ENCODE assay signal across 13 mouse cellular contexts in the genomic region with DNA sequence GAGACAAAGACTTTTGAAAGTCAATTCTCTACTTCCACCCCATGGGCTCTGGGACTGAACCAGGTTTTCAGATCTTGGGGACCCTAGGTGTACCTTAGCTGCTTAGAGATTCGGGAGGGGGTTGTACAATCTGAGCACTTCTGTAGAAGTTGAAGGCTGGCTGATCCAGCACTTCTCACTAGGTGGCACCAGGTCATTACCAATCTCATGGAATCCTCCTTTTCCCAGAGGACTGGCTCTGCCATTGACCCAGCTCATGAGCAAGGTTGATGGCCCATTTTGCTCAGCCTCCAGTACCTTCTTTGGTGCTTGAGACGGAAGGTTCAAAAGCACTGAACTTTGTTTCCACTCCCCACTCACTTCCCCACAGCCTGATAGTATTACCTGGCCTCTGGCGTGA. TPM values are rescaled to one million over a fixed set of nuclear protein-coding genes. Genes with fewer than 3 reads are reported as not detected.
DNase-seq lines count a peak whose midpoint lies in the region; ATAC-seq and TF ChIP-seq lines count a peak whose summit lies in the region.
"Had no signal": no experiment of that assay in that cellular context is flagged by ENCODE, and none has a peak within 500 bp of the region (broad histone marks: within the 10 kb centered on the region; RNA-seq: fewer than 3 reads in every experiment).

No protein-coding gene starts in this region.

- no peak for DNase-seq in cerebellum, adult 2 months
- no peak for DNase-seq in cerebellum, postnatal 14 days
- no peak for DNase-seq in layer of hippocampus, adult 2 months (ENCODE audit: low spot score in 2 of 2)
- DNase-seq in layer of hippocampus, postnatal 10 days (ENCODE audit: low spot score in 2 of 2) = no peak
- no peak for DNase-seq in Patski (ENCODE audit: low read depth, low spot score)
- no peak for DNase-seq in kidney, postnatal 0 days (ENCODE audit: low spot score)
- DNase-seq in Muller cell, postnatal 12 days (ENCODE audit: inconsistent ontology term) = no peak
- DNase-seq in T-cell, adult 2 months (ENCODE audit: low spot score) = no peak
- DNase-seq: lung, adult 2 months; thymus, postnatal 36 days had no signal

- H3K9me3 ChIP-seq in kidney, postnatal 0 days (replicated peaks; ENCODE audit: low read length) = no peaks in the 10 kb centered on the region
- H3K9me3 ChIP-seq: midbrain, embryonic 15.5 days had no signal

- TF ChIP-seq CTCF in cerebellum, adult 2 months (IDR thresholded peaks at IDR 0.05; ENCODE audit: borderline replicate concordance, insufficient read depth, low read depth, low read length) = peak; percentile 20; the same call in 1 of the 2 replicates
- TF ChIP-seq CTCF in layer of hippocampus, adult 2 months (conservative IDR thresholded peaks at IDR 0.05) = peak; percentile 65
- TF ChIP-seq CTCF in Patski (IDR thresholded peaks at IDR 0.05) = peak; percentile 52
- peak; percentile 68 for TF ChIP-seq CTCF in kidney, postnatal 0 days (IDR thresholded peaks at IDR 0.05; ENCODE audit: low read depth)

- H3K4me1 ChIP-seq in cerebellum, adult 2 months (ENCODE audit: control insufficient read depth, insufficient read depth, low read length) = peaks cover 10% of the 10 kb centered on the region; the same call in 1 of the 2 replicates
- H3K4me1 ChIP-seq in kidney, postnatal 0 days (replicated peaks; ENCODE audit: insufficient read depth, low read length) = no peaks in the 10 kb centered on the region
- H3K4me1 ChIP-seq: midbrain, embryonic 15.5 days had no signal

- no peaks in the 10 kb centered on the region for H3K36me3 ChIP-seq in kidney, postnatal 0 days (ENCODE audit: insufficient read depth, low read length)
- H3K36me3 ChIP-seq: midbrain, embryonic 15.5 days had no signal

- TF ChIP-seq POLR2A in cerebellum, adult 2 months (IDR thresholded peaks at IDR 0.05; ENCODE audit: borderline replicate concordance, insufficient read depth, low read length) = no peak

- no peak overlapping the region for H3K4me3 ChIP-seq in cerebellum, adult 2 months (replicated peaks; ENCODE audit: insufficient read depth, low read depth, low read length)
- no peak overlapping the region for H3K4me3 ChIP-seq in layer of hippocampus, adult 2 months
- no peak overlapping the region for H3K4me3 ChIP-seq in kidney, postnatal 0 days (replicated peaks; ENCODE audit: low read depth, low read length)
- H3K4me3 ChIP-seq: midbrain, embryonic 15.5 days had no signal

- H3K27me3 ChIP-seq in cerebellum, adult 2 months (ENCODE audit: control insufficient read depth, insufficient read depth, low read length) = no peaks in the 10 kb centered on the region; the same call in 1 of the 2 replicates
- no peaks in the 10 kb centered on the region for H3K27me3 ChIP-seq in Patski
- H3K27me3 ChIP-seq in kidney, postnatal 0 days (ENCODE audit: insufficient read depth, low read length) = no peaks in the 10 kb centered on the region
- H3K27me3 ChIP-seq: midbrain, embryonic 15.5 days had no signal

- no peak overlapping the region for H3K4me2 ChIP-seq in kidney, postnatal 0 days (ENCODE audit: low read length)
- H3K4me2 ChIP-seq: midbrain, embryonic 15.5 days had no signal

- CTCF ChIA-PET in Patski (lab: Charles Lee) = interaction anchor here (1.0 kb wide), 1 partner anchor 58 kb away, joined by 3 read pairs; no protein-coding TSS in a partner anchor

- POLR2A ChIA-PET in Patski (lab: Charles Lee) = interaction anchor here (0.6 kb wide), 1 partner anchor 1748 kb away, joined by 6 read pairs; no protein-coding TSS in a partner anchor

- 87% methylated on average over 3 of the region's 3 CpGs for WGBS in cerebellum, adult 2 months
- 37% methylated on average over 3 of the region's 3 CpGs for WGBS in kidney, postnatal 0 days

- ATAC-seq in Patski = no peak
- peak; percentile 59 for ATAC-seq in kidney, postnatal 0 days (replicated peaks; ENCODE audit: low FRiP score, low read depth)
- ATAC-seq: midbrain, embryonic 15.5 days had no signal

- H3K9ac ChIP-seq in kidney, postnatal 0 days (ENCODE audit: low read depth, low read length) = no peak overlapping the region
- H3K9ac ChIP-seq: midbrain, embryonic 15.5 days had no signal

- in situ Hi-C loops in Patski (cut with MboI; ENCODE audit: low pct_unique_long_range_greater_than_20kb) = no loop called here

- no peak overlapping the region for H3K27ac ChIP-seq in cerebellum, adult 2 months (ENCODE audit: insufficient read depth, low read length)
- H3K27ac ChIP-seq in layer of hippocampus, adult 2 months = no peak overlapping the region
- no peak overlapping the region for H3K27ac ChIP-seq in kidney, postnatal 0 days
- H3K27ac ChIP-seq: midbrain, embryonic 15.5 days had no signal

RNA-seq across cellular contexts. Expression of a gene that starts 18.1 kb away (rescaled TPM):
- polyA plus RNA-seq in cerebellum, adult 2 months (2012; rRNA removed) = not detected in 2 replicates
- not detected for total RNA-seq in layer of hippocampus, adult 2 months (2021)
- not detected for total RNA-seq in layer of hippocampus, postnatal 10 days (2021)
- not detected for polyA plus RNA-seq in Patski (2021)
- not detected in 2 replicates for polyA plus RNA-seq in kidney, postnatal 0 days (2015; fragmentation: Nextera tagmentation; extraction: Ambion mirVana)
- total RNA-seq: left cerebral cortex, postnatal 25 days had no signal
- polyA plus RNA-seq: heart, embryonic 16.5 days; lung, adult 2 months; midbrain, embryonic 15.5 days had no signal

RNA-seq across cellular contexts. Expression of a gene that starts 22.1 kb away (rescaled TPM):
- 9.5 and 11.3 TPM in 2 replicates for polyA plus RNA-seq in cerebellum, adult 2 months (2012; rRNA removed)
- 1 to 10 TPM; 5.5 to 8.2 TPM for total RNA-seq in layer of hippocampus, adult 2 months (2021)
- total RNA-seq in layer of hippocampus, postnatal 10 days (2021) = 1 to 10 TPM; 3.6 to 5.5 TPM
- polyA plus RNA-seq in Patski (2021) = 3.8 TPM
- polyA plus RNA-seq in kidney, postnatal 0 days (2015; fragmentation: Nextera tagmentation; extraction: Ambion mirVana) = 2.7 and 2.8 TPM in 2 replicates

RNA-seq across cellular contexts. Expression of a gene that starts 48.2 kb away (rescaled TPM):
- not detected in 2 replicates for polyA plus RNA-seq in cerebellum, adult 2 months (2012; rRNA removed)
- total RNA-seq in layer of hippocampus, adult 2 months (2021) = not detected
- not detected for total RNA-seq in layer of hippocampus, postnatal 10 days (2021)
- not detected for polyA plus RNA-seq in Patski (2021)
- polyA plus RNA-seq in kidney, postnatal 0 days (2015; fragmentation: Nextera tagmentation; extraction: Ambion mirVana) = 0.88 and 1.2 TPM in 2 replicates
- total RNA-seq: left cerebral cortex, postnatal 25 days had no signal
- polyA plus RNA-seq: heart, embryonic 16.5 days; lung, adult 2 months; midbrain, embryonic 15.5 days had no signal
